ENCODE assay signal across 9 mouse cellular contexts in the genomic region with DNA sequence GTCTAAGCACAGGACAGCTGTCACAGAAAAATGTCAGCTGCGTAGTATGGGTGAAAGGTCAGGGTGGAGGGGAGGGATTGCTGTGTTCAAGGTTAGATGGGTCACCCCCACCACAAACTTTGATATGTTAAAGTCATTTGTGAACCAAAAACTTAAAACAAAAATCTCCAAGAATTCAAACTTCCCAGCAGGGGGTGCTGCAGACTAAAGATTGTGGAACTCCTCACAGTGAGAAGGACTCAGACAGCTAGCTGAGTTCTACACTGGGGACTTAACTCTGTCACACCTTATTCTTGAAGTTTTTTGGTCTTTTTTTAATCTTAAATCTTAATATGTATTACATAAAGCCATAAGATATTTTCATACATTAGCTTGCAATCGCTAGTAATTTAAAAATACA. TPM values are rescaled to one million over a fixed set of nuclear protein-coding genes. Genes with fewer than 3 reads are reported as not detected.
DNase-seq lines count a peak whose midpoint lies in the region; ATAC-seq and TF ChIP-seq lines count a peak whose summit lies in the region.
"Had no signal": no experiment of that assay in that cellular context is flagged by ENCODE, and none has a peak within 500 bp of the region (broad histone marks: within the 10 kb centered on the region; RNA-seq: fewer than 3 reads in every experiment).

No protein-coding gene starts in this region.

- H3K4me3 ChIP-seq in forebrain, embryonic 15.5 days, result no peak overlapping the region
- no peak overlapping the region for H3K4me3 ChIP-seq in forebrain, embryonic 10.5 days
- H3K4me3 ChIP-seq in liver, adult 2 months (ENCODE audit: insufficient read depth, low read depth, low read length), result no peak overlapping the region
- no peak overlapping the region for H3K4me3 ChIP-seq in liver, embryonic 11.5 days (ENCODE audit: low read depth, low read length)
- H3K4me3 ChIP-seq: liver, embryonic 15.5 days had no signal

- H3K27me3 ChIP-seq in forebrain, embryonic 15.5 days, result no peaks in the 10 kb centered on the region
- H3K27me3 ChIP-seq in forebrain, embryonic 10.5 days (ENCODE audit: poor library complexity, severe bottlenecking), result no peaks in the 10 kb centered on the region
- no peaks in the 10 kb centered on the region for H3K27me3 ChIP-seq in liver, adult 2 months (ENCODE audit: control insufficient read depth, insufficient read depth, low read length)
- H3K27me3 ChIP-seq in liver, embryonic 11.5 days (replicated peaks; ENCODE audit: control insufficient read depth, insufficient read depth, low read length), result no peaks in the 10 kb centered on the region
- H3K27me3 ChIP-seq: liver, embryonic 15.5 days had no signal

- no peak for DNase-seq in forebrain, embryonic 10.5 days (ENCODE audit: extremely low spot score, low spot score)
- DNase-seq in liver, adult 2 months (ENCODE audit: extremely low read depth, low read depth, low spot score), result peak; percentile 60
- no peak for DNase-seq in liver, embryonic 11.5 days (ENCODE audit: low spot score)
- DNase-seq in adrenal gland, postnatal 36 days, result peak; percentile 11 to 39
- DNase-seq in left cerebral cortex, postnatal 4 days, result peak; percentile 17
- peak; percentile 47 to 55 for DNase-seq in thymus, postnatal 36 days
- no peak for DNase-seq in urinary bladder, postnatal 10 days (ENCODE audit: low spot score)

- H3K4me1 ChIP-seq in forebrain, embryonic 15.5 days, result peaks cover 8% of the 10 kb centered on the region
- no peaks in the 10 kb centered on the region for H3K4me1 ChIP-seq in forebrain, embryonic 10.5 days
- H3K4me1 ChIP-seq in liver, adult 2 months (ENCODE audit: control insufficient read depth, insufficient read depth, low read length), result peaks cover 6% of the 10 kb centered on the region; the same call in 1 of the 2 replicates
- peaks cover under 1% of the 10 kb centered on the region; the same call in 1 of the 2 replicates for H3K4me1 ChIP-seq in liver, embryonic 11.5 days (replicated peaks; ENCODE audit: control insufficient read depth, insufficient read depth, low read length)

- WGBS in forebrain, embryonic 15.5 days, result 94% methylated on average over 2 of the region's 2 CpGs
- 96% methylated on average over 2 of the region's 2 CpGs for WGBS in forebrain, embryonic 10.5 days
- WGBS in liver, adult 2 months, result 87% methylated on average over 2 of the region's 2 CpGs
- 94% methylated on average over 2 of the region's 2 CpGs for WGBS in liver, embryonic 11.5 days

- no peak overlapping the region for H3K27ac ChIP-seq in forebrain, embryonic 15.5 days (replicated peaks)
- H3K27ac ChIP-seq in forebrain, embryonic 10.5 days, result no peak overlapping the region
- no peak overlapping the region for H3K27ac ChIP-seq in liver, adult 2 months (replicated peaks; ENCODE audit: insufficient read depth, low read depth, low read length)
- H3K27ac ChIP-seq in liver, embryonic 11.5 days (ENCODE audit: low read depth, low read length), result no peak overlapping the region
- H3K27ac ChIP-seq: liver, embryonic 15.5 days had no signal

- H3K9ac ChIP-seq in forebrain, embryonic 15.5 days (replicated peaks), result no peak overlapping the region
- H3K9ac ChIP-seq in liver, adult 2 months (ENCODE audit: low read depth, low read length), result no peak overlapping the region
- H3K9ac ChIP-seq in liver, embryonic 11.5 days (ENCODE audit: low read depth, low read length), result no peak overlapping the region
- H3K9ac ChIP-seq: liver, embryonic 15.5 days had no signal

- no peaks in the 10 kb centered on the region for H3K9me3 ChIP-seq in forebrain, embryonic 15.5 days
- no peaks in the 10 kb centered on the region for H3K9me3 ChIP-seq in forebrain, embryonic 10.5 days
- H3K9me3 ChIP-seq in liver, embryonic 11.5 days (ENCODE audit: control insufficient read depth, low read length), result 0 out of 2 replicates have a peak, but pooled peaks cover 2% of the 10 kb centered on the region
- H3K9me3 ChIP-seq: liver, embryonic 15.5 days had no signal

- ATAC-seq in forebrain, embryonic 15.5 days (replicated peaks), result peak; percentile 44; the same call in 1 of the 2 replicates
- no peak for ATAC-seq in liver, embryonic 11.5 days (replicated peaks; ENCODE audit: low FRiP score)

- H3K4me2 ChIP-seq in forebrain, embryonic 15.5 days (replicated peaks), result no peak overlapping the region
- H3K4me2 ChIP-seq in liver, embryonic 11.5 days, result no peak overlapping the region
- H3K4me2 ChIP-seq: liver, embryonic 15.5 days had no signal

- TF ChIP-seq POLR2A in liver, adult 2 months (IDR thresholded peaks at IDR 0.05; ENCODE audit: extremely low read depth, insufficient read depth, low read length), result no peak

- peak; percentile 30; the same call in 1 of the 2 replicates for TF ChIP-seq CTCF in liver, adult 2 months (IDR thresholded peaks at IDR 0.05; ENCODE audit: low read depth, low read length)

- H3K79me2 ChIP-seq in liver, adult 2 months (ENCODE audit: control insufficient read depth, insufficient read depth, low read length), result no peaks in the 10 kb centered on the region

- intact Hi-C loops in left cerebral cortex, postnatal 4 days (cut with DNase I), result loop anchor here (5.0 kb wide), 1 partner anchor 274 kb away; no protein-coding TSS in a partner anchor

- H3K36me3 ChIP-seq in forebrain, embryonic 15.5 days, result peaks cover 22% of the 10 kb centered on the region; the same call in 1 of the 2 replicates
- peaks cover 90% of the 10 kb centered on the region for H3K36me3 ChIP-seq in forebrain, embryonic 10.5 days (replicated peaks)
- H3K36me3 ChIP-seq in liver, adult 2 months (ENCODE audit: control insufficient read depth, insufficient read depth, low read length), result peaks cover 7% of the 10 kb centered on the region; the same call in 1 of the 2 replicates
- peaks cover 25% of the 10 kb centered on the region for H3K36me3 ChIP-seq in liver, embryonic 11.5 days (ENCODE audit: control insufficient read depth, insufficient read depth, low read length)

RNA-seq across cellular contexts. Expression of gene Prep, which starts 31.7 kb away (rescaled TPM):
- polyA plus RNA-seq in forebrain, embryonic 15.5 days (2015; fragmentation: Nextera tagmentation; extraction: Ambion mirVana), result 19.2 and 19.5 TPM in 2 replicates
- 38.2 and 40.2 TPM in 2 replicates for polyA plus RNA-seq in forebrain, embryonic 10.5 days (2016; fragmentation: Nextera tagmentation; extraction: Ambion mirVana)
- 6.2 and 6.4 TPM in 2 replicates for total RNA-seq in liver, adult 2 months (2014; rRNA removed)
- 5.7 and 6.1 TPM in 2 replicates for polyA plus RNA-seq in liver, adult 2 months (2012; rRNA removed)
- 22.1 and 27.7 TPM in 2 replicates for polyA plus RNA-seq in liver, embryonic 11.5 days (2014; fragmentation: Nextera tagmentation; extraction: Ambion mirVana)
- total RNA-seq in adrenal gland, postnatal 36 days (2021), result 10 to 100 TPM; 20.6 to 26.0 TPM
- total RNA-seq in left cerebral cortex, postnatal 4 days (2021), result 10 to 100 TPM; 22.9 to 23.8 TPM

Comparison
In these comparisons a context has a peak if more than half of its experiments do, and no peak if none do; other contexts are left out.
1. DNase-seq: peak in liver, adult 2 months (single experiment), adrenal gland, postnatal 36 days (2 of 2), left cerebral cortex, postnatal 4 days (single experiment) and thymus, postnatal 36 days (2 of 2); none in forebrain, embryonic 10.5 days (single experiment), liver, embryonic 11.5 days (single experiment) and urinary bladder, postnatal 10 days (single experiment).